Mouse (Mus musculus) E14TG2a.4 (cell line): Measurements from ENCODE around the gene Tmem44.

Experiments used
- H3K27me3 ChIP-seq: 2 replicates; pipeline ENCODE4 v1.6.1; 2014; ENCODE audit warnings: low read length, control low read depth; ENCODE audit not compliant: insufficient read depth
- H3K36me3 ChIP-seq: 2 replicates; pipeline ENCODE4 v1.6.1; 2014; ENCODE audit warnings: low read length, control low read depth; ENCODE audit not compliant: insufficient read depth
- H3K4me1 ChIP-seq: replicated peaks from 2 replicates; pipeline ENCODE4 v1.6.1; 2014; ENCODE audit warnings: low read depth, low read length, control low read depth
- H3K4me3 ChIP-seq: replicated peaks from 2 replicates; pipeline ENCODE4 v1.5.1; 2014; ENCODE audit warnings: mild to moderate bottlenecking, low read length
- H3K9me3 ChIP-seq: 2 replicates; pipeline ENCODE4 v1.6.1; 2014; ENCODE audit warnings: low read length, control low read depth
- CTCF ChIP-seq: conservative IDR thresholded peaks from 2 replicates; pipeline ENCODE4 v1.5.1; 2014; ENCODE audit warnings: low read length
- NANOG ChIP-seq: IDR thresholded peaks from 2 replicates; pipeline ENCODE4 v1.6.1; 2014; ENCODE audit warnings: borderline replicate concordance, low read length, mixed read lengths
- POU5F1 ChIP-seq: IDR thresholded peaks from 2 replicates; pipeline ENCODE4 v1.6.1; 2014; ENCODE audit warnings: low read length, borderline replicate concordance

The Tmem44 gene

GRCm38 (mm10) chr16:30587494-30588327, 37.1 kb upstream of the Tmem44 start, which contains the start of gene Lsg1:
Gene Lsg1 (minus strand): TSS chr16:30587592.
- peak within 1 kb of the TSS; percentile 95 for H3K4me3 ChIP-seq
- H3K4me1 ChIP-seq: peaks cover 46% of the 10 kb centered on the region
- no peaks in the 10 kb centered on the region for H3K27me3 ChIP-seq
- TF ChIP-seq NANOG (no peak), POU5F1 (no peak), CTCF (no peak; the same call in 1 of the 2 replicates)
- H3K9me3 ChIP-seq: no peaks in the 10 kb centered on the region
- peaks cover 35% of the 10 kb centered on the region for H3K36me3 ChIP-seq

- Histone ChIP-seq H3K27me3 (no peaks in the 10 kb centered on the region), H3K4me1 (peaks cover 52% of the 10 kb centered on the region), H3K9me3 (no peaks in the 10 kb centered on the region), H3K36me3 (peaks cover 42% of the 10 kb centered on the region), H3K4me3 (peak overlapping the region; percentile 95)
- no peak for TF ChIP-seq NANOG
- no peak for TF ChIP-seq POU5F1
- TF ChIP-seq CTCF: no peak
Observed at GRCm38 (mm10) chr16:30586935-30587493, 36.4 kb upstream of the Tmem44 start.

- Histone ChIP-seq H3K9me3 (no peaks in the 10 kb centered on the region), H3K27me3 (no peaks in the 10 kb centered on the region), H3K36me3 (peaks cover 100% of the 10 kb centered on the region), H3K4me3 (no peak overlapping the region), H3K4me1 (peaks cover 55% of the 10 kb centered on the region)
- TF ChIP-seq NANOG: no peak
- TF ChIP-seq POU5F1: no peak
- no peak for TF ChIP-seq CTCF
Observed at GRCm38 (mm10) chr16:30580765-30581164, 30.1 kb upstream of the Tmem44 start.

- TF ChIP-seq POU5F1: no peak
- no peak for TF ChIP-seq CTCF
- no peak for TF ChIP-seq NANOG
- H3K4me1 ChIP-seq: peaks cover 60% of the 10 kb centered on the region
- H3K27me3 ChIP-seq: no peaks in the 10 kb centered on the region
- no peaks in the 10 kb centered on the region for H3K9me3 ChIP-seq
- no peak overlapping the region for H3K4me3 ChIP-seq
- peaks cover 98% of the 10 kb centered on the region for H3K36me3 ChIP-seq
Observed at GRCm38 (mm10) chr16:30576392-30576791, 25.8 kb upstream of the Tmem44 start.

GRCm38 (mm10) chr16:30575815-30576214, 25.2 kb upstream of the Tmem44 start:
- Histone ChIP-seq H3K36me3 (peaks cover 98% of the 10 kb centered on the region), H3K9me3 (no peaks in the 10 kb centered on the region), H3K4me1 (peaks cover 60% of the 10 kb centered on the region), H3K27me3 (no peaks in the 10 kb centered on the region), H3K4me3 (no peak overlapping the region)
- no peak for TF ChIP-seq POU5F1

- Histone ChIP-seq H3K36me3 (peaks cover 98% of the 10 kb centered on the region), H3K27me3 (no peaks in the 10 kb centered on the region), H3K4me1 (peaks cover 61% of the 10 kb centered on the region), H3K4me3 (no peak overlapping the region), H3K9me3 (no peaks in the 10 kb centered on the region)
- TF ChIP-seq NANOG (no peak), POU5F1 (no peak), CTCF (no peak)
Observed at GRCm38 (mm10) chr16:30572239-30572638, 21.6 kb upstream of the Tmem44 start.

GRCm38 (mm10) chr16:30571378-30571777, 20.7 kb upstream of the Tmem44 start:
- H3K27me3 ChIP-seq: no peaks in the 10 kb centered on the region
- H3K4me1 ChIP-seq: peaks cover 69% of the 10 kb centered on the region
- peaks cover 98% of the 10 kb centered on the region for H3K36me3 ChIP-seq
- no peak overlapping the region for H3K4me3 ChIP-seq
- no peak for TF ChIP-seq POU5F1
- TF ChIP-seq CTCF: no peak
- TF ChIP-seq NANOG: no peak
- H3K9me3 ChIP-seq: no peaks in the 10 kb centered on the region

- no peaks in the 10 kb centered on the region for H3K9me3 ChIP-seq
- peaks cover 98% of the 10 kb centered on the region for H3K36me3 ChIP-seq
- H3K4me3 ChIP-seq: no peak overlapping the region
- H3K27me3 ChIP-seq: no peaks in the 10 kb centered on the region
- TF ChIP-seq CTCF (peak; percentile 13; the same call in 1 of the 2 replicates), NANOG (no peak)
- H3K4me1 ChIP-seq: peaks cover 75% of the 10 kb centered on the region
Observed at GRCm38 (mm10) chr16:30570173-30570572, 19.5 kb upstream of the Tmem44 start.

GRCm38 (mm10) chr16:30565631-30566030, 15.0 kb upstream of the Tmem44 start:
- no peak overlapping the region for H3K4me3 ChIP-seq
- peaks cover 65% of the 10 kb centered on the region for H3K4me1 ChIP-seq
- TF ChIP-seq NANOG (0 out of 2 replicates have a peak, but pooled peaks have one; percentile 24), POU5F1 (no peak)
- no peaks in the 10 kb centered on the region for H3K27me3 ChIP-seq
- no peaks in the 10 kb centered on the region for H3K9me3 ChIP-seq
- H3K36me3 ChIP-seq: peaks cover 100% of the 10 kb centered on the region
